ENCODE assay signal across 33 mouse cellular contexts in genomic region chr1:119790616-119791015, GRCm38 (mm10). TPM values are rescaled to one million over a fixed set of nuclear protein-coding genes. Genes with fewer than 3 reads are reported as not detected.
A peak's percentile ranks its signal among the peaks of the same experiment; 100 is the strongest.
DNase-seq lines count a peak whose midpoint lies in the region; ATAC-seq and TF ChIP-seq lines count a peak whose summit lies in the region.
"Had no signal": no experiment of that assay in that cellular context is flagged by ENCODE, and none has a peak within 500 bp of the region (broad histone marks: within the 10 kb centered on the region; RNA-seq: fewer than 3 reads in every experiment).

No protein-coding gene starts in this region.

- no peak overlapping the region for H3K4me3 ChIP-seq in embryonic facial prominence, embryonic 14.5 days (ENCODE audit: low read depth, low read length)
- H3K4me3 ChIP-seq in embryonic facial prominence, embryonic 10.5 days: no peak overlapping the region
- H3K4me3 ChIP-seq in C2C12 (ENCODE audit: insufficient read depth, poor library complexity, severe bottlenecking): no peak overlapping the region
- no peak overlapping the region for H3K4me3 ChIP-seq in heart, embryonic 10.5 days
- H3K4me3 ChIP-seq: embryonic facial prominence, embryonic 15.5 days; heart, embryonic 12.5 days; hindbrain, embryonic 13.5 days; left cerebral cortex, adult 2 months; limb, embryonic 15.5 days; liver, embryonic 13.5 days; midbrain, embryonic 10.5 days; midbrain, embryonic 15.5 days; neural tube, embryonic 12.5 days had no signal

- no peak overlapping the region for H3ac ChIP-seq in C2C12 (ENCODE audit: control insufficient read depth, insufficient read length, low read depth)

- no peaks in the 10 kb centered on the region for H3K79me3 ChIP-seq in C2C12 (ENCODE audit: low read depth)

- no peaks in the 10 kb centered on the region for H3K27me3 ChIP-seq in embryonic facial prominence, embryonic 14.5 days (replicated peaks; ENCODE audit: control insufficient read depth, insufficient read depth, low read length)
- no peaks in the 10 kb centered on the region for H3K27me3 ChIP-seq in embryonic facial prominence, embryonic 10.5 days (replicated peaks; ENCODE audit: low read depth, poor library complexity, severe bottlenecking)
- H3K27me3 ChIP-seq in C2C12 (ENCODE audit: control insufficient read depth, insufficient read depth, insufficient read length): no peaks in the 10 kb centered on the region
- H3K27me3 ChIP-seq in heart, embryonic 10.5 days (ENCODE audit: insufficient read depth, poor library complexity, severe bottlenecking): no peaks in the 10 kb centered on the region
- H3K27me3 ChIP-seq: embryonic facial prominence, embryonic 15.5 days; heart, embryonic 12.5 days; hindbrain, embryonic 13.5 days; limb, embryonic 15.5 days; liver, embryonic 13.5 days; midbrain, embryonic 15.5 days; neural tube, embryonic 12.5 days had no signal

- no peak overlapping the region for H3K4me2 ChIP-seq in embryonic facial prominence, embryonic 14.5 days (ENCODE audit: low read depth, low read length)
- H3K4me2 ChIP-seq: embryonic facial prominence, embryonic 15.5 days; heart, embryonic 12.5 days; hindbrain, embryonic 13.5 days; limb, embryonic 15.5 days; liver, embryonic 13.5 days; midbrain, embryonic 15.5 days; neural tube, embryonic 12.5 days had no signal

- no peak for TF ChIP-seq CTCF in C2C12 (IDR thresholded peaks at IDR 0.05; ENCODE audit: control insufficient read depth, insufficient read depth, insufficient read length)

- 0 out of 2 replicates have a peak, but pooled peaks cover 4% of the 10 kb centered on the region for H3K4me1 ChIP-seq in embryonic facial prominence, embryonic 14.5 days (ENCODE audit: control insufficient read depth, insufficient read depth, low read length)
- H3K4me1 ChIP-seq in embryonic facial prominence, embryonic 10.5 days: peaks cover 4% of the 10 kb centered on the region; the same call in 1 of the 2 replicates
- H3K4me1 ChIP-seq in heart, embryonic 10.5 days: no peaks in the 10 kb centered on the region
- H3K4me1 ChIP-seq: embryonic facial prominence, embryonic 15.5 days; heart, embryonic 12.5 days; hindbrain, embryonic 13.5 days; liver, embryonic 13.5 days; midbrain, embryonic 10.5 days; midbrain, embryonic 15.5 days; neural tube, embryonic 12.5 days had no signal

- peaks cover 23% of the 10 kb centered on the region for H3K79me2 ChIP-seq in C2C12 (ENCODE audit: control insufficient read depth, insufficient read depth)

- 54% methylated on average over 1 of the region's 1 CpGs for WGBS in embryonic facial prominence, embryonic 14.5 days
- 84% methylated on average over 1 of the region's 1 CpGs for WGBS in embryonic facial prominence, embryonic 10.5 days
- 88% methylated on average over 1 of the region's 1 CpGs for WGBS in heart, embryonic 10.5 days

- no peak overlapping the region for H3K27ac ChIP-seq in embryonic facial prominence, embryonic 14.5 days (replicated peaks; ENCODE audit: low read depth, low read length)
- H3K27ac ChIP-seq in embryonic facial prominence, embryonic 10.5 days (replicated peaks): no peak overlapping the region
- no peak overlapping the region for H3K27ac ChIP-seq in heart, embryonic 10.5 days
- H3K27ac ChIP-seq: embryonic facial prominence, embryonic 15.5 days; hindbrain, embryonic 13.5 days; left cerebral cortex, adult 2 months; limb, embryonic 15.5 days; liver, embryonic 13.5 days; midbrain, embryonic 10.5 days; midbrain, embryonic 15.5 days; neural tube, embryonic 12.5 days; stomach, postnatal 0 days had no signal

- no peaks in the 10 kb centered on the region for H3K9me3 ChIP-seq in embryonic facial prominence, embryonic 14.5 days (ENCODE audit: control insufficient read depth, low read length)
- H3K9me3 ChIP-seq in embryonic facial prominence, embryonic 10.5 days: no peaks in the 10 kb centered on the region
- no peaks in the 10 kb centered on the region for H3K9me3 ChIP-seq in heart, embryonic 10.5 days
- H3K9me3 ChIP-seq: embryonic facial prominence, embryonic 15.5 days; G1E; heart, embryonic 12.5 days; hindbrain, embryonic 13.5 days; limb, embryonic 15.5 days; liver, embryonic 13.5 days; midbrain, embryonic 10.5 days; midbrain, embryonic 15.5 days; neural tube, embryonic 12.5 days had no signal

- no peak for ATAC-seq in embryonic facial prominence, embryonic 14.5 days (ENCODE audit: low read depth)
- ATAC-seq: forebrain, embryonic 14.5 days; midbrain, embryonic 15.5 days had no signal

- H3K36me3 ChIP-seq in embryonic facial prominence, embryonic 14.5 days (ENCODE audit: control insufficient read depth, insufficient read depth, low read length): no peaks in the 10 kb centered on the region
- peaks cover 12% of the 10 kb centered on the region; the same call in 1 of the 2 replicates for H3K36me3 ChIP-seq in embryonic facial prominence, embryonic 10.5 days (replicated peaks)
- no peaks in the 10 kb centered on the region for H3K36me3 ChIP-seq in C2C12 (ENCODE audit: control insufficient read depth, insufficient read depth)
- H3K36me3 ChIP-seq in heart, embryonic 10.5 days: peaks cover 3% of the 10 kb centered on the region
- H3K36me3 ChIP-seq: embryonic facial prominence, embryonic 15.5 days; heart, embryonic 12.5 days; limb, embryonic 15.5 days; liver, embryonic 13.5 days; midbrain, embryonic 15.5 days; neural tube, embryonic 12.5 days had no signal

- peak; percentile 12 for DNase-seq in embryonic facial prominence, embryonic 14.5 days (ENCODE audit: low spot score)
- no peak for DNase-seq in embryonic facial prominence, embryonic 10.5 days (ENCODE audit: low spot score)
- DNase-seq in 3134 (ENCODE audit: extremely low read depth, insufficient read length, low spot score): peak; percentile 44
- DNase-seq in forelimb bud, embryonic 11.5 days (ENCODE audit: low read depth, low spot score): peak; percentile 10
- DNase-seq in thymus, postnatal 14 days: no peak
- no peak for DNase-seq in thymus, adult 18-20 months
- no peak for DNase-seq in heart, embryonic 10.5 days (ENCODE audit: low spot score)
- DNase-seq: cerebellum, adult 11-12 months; cerebellum, adult 9-11 months; embryo, embryonic 11 days; gastrocnemius, postnatal 25 days; heart, adult 18-20 months; heart, postnatal 4 days; kidney, adult 11 months; kidney, postnatal 14 days; liver, embryonic 13.5 days; lung, adult 18-20 months; lung, postnatal 14 days; right cerebral cortex, adult 18-20 months; right cerebral cortex, postnatal 4 days; thymus, adult 2 months had no signal

- no peak overlapping the region for H3K9ac ChIP-seq in embryonic facial prominence, embryonic 14.5 days (ENCODE audit: low read depth, low read length)
- H3K9ac ChIP-seq: embryonic facial prominence, embryonic 15.5 days; heart, embryonic 12.5 days; hindbrain, embryonic 13.5 days; limb, embryonic 15.5 days; liver, embryonic 13.5 days; midbrain, embryonic 15.5 days; neural tube, embryonic 12.5 days had no signal

TF ChIP-seq in C2C12, 6 proteins besides CTCF, POLR2A, EP300 and RAD21:
- TF ChIP-seq CEBPB (IDR thresholded peaks at IDR 0.05; ENCODE audit: low read depth) (peak; percentile 92), USF1 (IDR thresholded peaks at IDR 0.05; ENCODE audit: low read depth) (no peak), MYOG (IDR thresholded peaks at IDR 0.05; ENCODE audit: control insufficient read depth, extremely low read depth, insufficient read length) (no peak), MYOD1 (IDR thresholded peaks at IDR 0.05; ENCODE audit: control insufficient read depth, insufficient read length, low read depth) (peak; percentile 14)

RNA-seq across cellular contexts. Expression of gene Ptpn4, which starts 46.8 kb away (rescaled TPM):
- 6.6 and 10.5 TPM in 2 replicates for polyA plus RNA-seq in embryonic facial prominence, embryonic 14.5 days (2014; fragmentation: Nextera tagmentation; extraction: Ambion mirVana)
- 5.4 and 6.3 TPM in 2 replicates for polyA plus RNA-seq in embryonic facial prominence, embryonic 10.5 days (2016; fragmentation: Nextera tagmentation; extraction: Ambion mirVana)
- 1.0 TPM for polyA plus RNA-seq in C2C12 (2012; fragmentation: generic; extraction: Trizol)
- 3.7 and 4.7 TPM in 2 replicates for polyA plus RNA-seq in heart, embryonic 10.5 days (2016; fragmentation: Nextera tagmentation; extraction: Ambion mirVana)

Comparison
In these comparisons a context has a peak if more than half of its experiments do, and no peak if none do; other contexts are left out.
1. DNase-seq: peak in embryonic facial prominence, embryonic 14.5 days (single experiment), 3134 (single experiment) and forelimb bud, embryonic 11.5 days (single experiment); none in embryonic facial prominence, embryonic 10.5 days (single experiment), thymus, postnatal 14 days (single experiment), thymus, adult 18-20 months (0 of 2) and heart, embryonic 10.5 days (single experiment).